In genomic region chr4:97779003-97779930, GRCm38 (mm10) we compare ENCODE assay signal across 7 mouse cellular contexts. TPM values are rescaled to one million over a fixed set of nuclear protein-coding genes. Genes with fewer than 3 reads are reported as not detected.
DNase-seq lines count a peak whose midpoint lies in the region; ATAC-seq and TF ChIP-seq lines count a peak whose summit lies in the region.

No protein-coding gene starts in this region.

- peak overlapping the region; percentile 74 to 94 for H3K4me3 ChIP-seq in MEL (ENCODE audit: control insufficient read depth in 1 of 2, insufficient read depth in 1 of 2, low read depth in 2 of 2, low read length in 2 of 2)
- H3K4me3 ChIP-seq in heart, embryonic 12.5 days, result peak overlapping the region; percentile 98
- peak overlapping the region; percentile 68 for H3K4me3 ChIP-seq in liver, embryonic 13.5 days (replicated peaks)

- H3K4me2 ChIP-seq in heart, embryonic 12.5 days, result peak overlapping the region; percentile 85
- H3K4me2 ChIP-seq in liver, embryonic 13.5 days, result peak overlapping the region; percentile 71

- H3K4me1 ChIP-seq in MEL (ENCODE audit: control insufficient read depth in 1 of 2, insufficient read depth in 2 of 2, low read length in 2 of 2), result peaks cover 9 to 11% of the 10 kb centered on the region in 2 experiments; a peak in 3 of 4 replicates
- peaks cover 4% of the 10 kb centered on the region for H3K4me1 ChIP-seq in heart, embryonic 12.5 days (replicated peaks)
- H3K4me1 ChIP-seq in liver, embryonic 13.5 days (replicated peaks), result peaks cover 21% of the 10 kb centered on the region

- no peaks in the 10 kb centered on the region for H3K9me3 ChIP-seq in MEL (replicated peaks; ENCODE audit: insufficient read depth, low read length)
- H3K9me3 ChIP-seq in heart, embryonic 12.5 days (replicated peaks), result no peaks in the 10 kb centered on the region
- no peaks in the 10 kb centered on the region for H3K9me3 ChIP-seq in liver, embryonic 13.5 days (replicated peaks)

- peaks cover 17 to 23% of the 10 kb centered on the region in 2 experiments for H3K36me3 ChIP-seq in MEL (ENCODE audit: control insufficient read depth in 1 of 2, insufficient read depth in 2 of 2, low read length in 2 of 2)
- peaks cover 16% of the 10 kb centered on the region for H3K36me3 ChIP-seq in heart, embryonic 12.5 days
- peaks cover 8% of the 10 kb centered on the region; the same call in 1 of the 2 replicates for H3K36me3 ChIP-seq in liver, embryonic 13.5 days

- TF ChIP-seq RAD21 in MEL (IDR thresholded peaks at IDR 0.05; ENCODE audit: low read depth, low read length), result no peak; the same call in 1 of the 2 replicates

- peaks cover 70% of the 10 kb centered on the region for H3K79me2 ChIP-seq in MEL (ENCODE audit: control insufficient read depth, insufficient read depth, low read length, poor library complexity)

- no peaks in the 10 kb centered on the region for H3K27me3 ChIP-seq in MEL (ENCODE audit: control insufficient read depth in 1 of 2, insufficient read depth in 2 of 2, low read length in 2 of 2)
- H3K27me3 ChIP-seq in heart, embryonic 12.5 days (replicated peaks), result no peaks in the 10 kb centered on the region
- peaks cover 71% of the 10 kb centered on the region for H3K27me3 ChIP-seq in liver, embryonic 13.5 days

- H3K27ac ChIP-seq in MEL (ENCODE audit: control insufficient read depth, low read depth, low read length), result peak overlapping the region; percentile 91
- H3K27ac ChIP-seq in heart, embryonic 12.5 days (ENCODE audit: poor library complexity, severe bottlenecking), result peak overlapping the region; percentile 97
- H3K27ac ChIP-seq in liver, embryonic 13.5 days, result no peak overlapping the region

- ATAC-seq in heart, embryonic 12.5 days (ENCODE audit: insufficient number of reproducible peaks, low FRiP score), result no peak
- ATAC-seq in liver, embryonic 13.5 days (ENCODE audit: low read depth), result no peak
- ATAC-seq in monocyte, adult 5-6 weeks (replicated peaks; ENCODE audit: insufficient number of reproducible peaks, low FRiP score, low TSS enrichment, poor library complexity, severe bottlenecking), result no peak
- ATAC-seq in megakaryocyte-erythroid progenitor cell, adult 5-6 weeks (replicated peaks; ENCODE audit: low FRiP score, low TSS enrichment, poor library complexity, severe bottlenecking), result no peak

- TF ChIP-seq POLR2A in MEL (IDR thresholded peaks at IDR 0.05; ENCODE audit: control insufficient read depth in 1 of 2, insufficient read depth in 1 of 2, low read depth in 1 of 2, low read length in 2 of 2, poor library complexity in 1 of 2), result peak in 1 of 2 experiments; percentile 18; a peak in 2 of 4 replicates

- peak; percentile 29 for DNase-seq in 3T3-L1 (ENCODE audit: low read depth, low spot score)
- DNase-seq in MEL (ENCODE audit: low read depth, low spot score), result peak; percentile 78
- DNase-seq in liver, embryonic 13.5 days, result no peak
- DNase-seq in left cerebral cortex, adult 9 months (ENCODE audit: low spot score in 2 of 2), result no peak

- WGBS in heart, embryonic 12.5 days, result 11% methylated on average over 18 of the region's 18 CpGs
- 24% methylated on average over 18 of the region's 18 CpGs for WGBS in liver, embryonic 13.5 days (ENCODE audit: insufficient replicate concordance)

- peak overlapping the region; percentile 92 for H3K9ac ChIP-seq in MEL (ENCODE audit: control insufficient read depth, low read depth, low read length, poor library complexity, severe bottlenecking)
- peak overlapping the region; percentile 100 for H3K9ac ChIP-seq in heart, embryonic 12.5 days
- peak overlapping the region; percentile 73 for H3K9ac ChIP-seq in liver, embryonic 13.5 days

- no peak; a peak in 1 of 4 replicates for TF ChIP-seq EP300 in MEL (IDR thresholded peaks at IDR 0.05; ENCODE audit: low read depth in 1 of 2, low read length in 2 of 2)

- no peak for TF ChIP-seq CTCF in MEL (IDR thresholded peaks at IDR 0.05 in 2 of 3, conservative IDR thresholded peaks at IDR 0.05 in 1 of 3; ENCODE audit: control insufficient read depth in 1 of 3, insufficient read depth in 1 of 3, low read depth in 2 of 3, low read length in 3 of 3, poor library complexity in 1 of 3, severe bottlenecking in 1 of 3)

TF ChIP-seq in MEL, 35 proteins besides CTCF, POLR2A, EP300 and RAD21:
- 0 out of 2 replicates have a peak, but pooled peaks have one; percentile 2 for TF ChIP-seq ETS1 (IDR thresholded peaks at IDR 0.05; ENCODE audit: low read depth, low read length)
- no peak for TF ChIP-seq USF2 (IDR thresholded peaks at IDR 0.05; ENCODE audit: borderline replicate concordance in 1 of 2, insufficient read depth in 1 of 2, low read depth in 1 of 2, low read length in 2 of 2)
- no peak for TF ChIP-seq E2F4 (IDR thresholded peaks at IDR 0.05; ENCODE audit: borderline replicate concordance, low read depth, low read length)
- no peak for TF ChIP-seq MAX (IDR thresholded peaks at IDR 0.05; ENCODE audit: low read length)
- no peak for TF ChIP-seq SIN3A (IDR thresholded peaks at IDR 0.05; ENCODE audit: low read length)
- TF ChIP-seq UBTF (IDR thresholded peaks at IDR 0.05; ENCODE audit: borderline replicate concordance, insufficient read depth, low read depth, low read length), result no peak
- no peak for TF ChIP-seq POLR2AphosphoS2 (IDR thresholded peaks at IDR 0.05; ENCODE audit: low read length)
- TF ChIP-seq HCFC1 (IDR thresholded peaks at IDR 0.05; ENCODE audit: low read depth, low read length), result no peak
- no peak for TF ChIP-seq BHLHE40 (IDR thresholded peaks at IDR 0.05; ENCODE audit: borderline replicate concordance, low read depth, low read length)
- TF ChIP-seq CHD2 (IDR thresholded peaks at IDR 0.05; ENCODE audit: low read length), result no peak
- TF ChIP-seq CHD1 (IDR thresholded peaks at IDR 0.05; ENCODE audit: low read depth, low read length), result peak; percentile 93
- 0 out of 2 replicates have a peak, but pooled peaks have one; percentile 10 for TF ChIP-seq TBP (IDR thresholded peaks at IDR 0.05; ENCODE audit: low read depth, low read length)
- no peak for TF ChIP-seq KAT2A (conservative IDR thresholded peaks at IDR 0.05; ENCODE audit: low read depth, low read length)
- no peak for TF ChIP-seq MYB (IDR thresholded peaks at IDR 0.05; ENCODE audit: low read depth, low read length)
- peak; percentile 44; the same call in 1 of the 2 replicates for TF ChIP-seq MXI1 (IDR thresholded peaks at IDR 0.05; ENCODE audit: low read depth, low read length)
- no peak for TF ChIP-seq ELF1 (IDR thresholded peaks at IDR 0.05; ENCODE audit: low read depth, low read length)
- TF ChIP-seq ZNF384 (IDR thresholded peaks at IDR 0.05; ENCODE audit: low read depth, low read length), result peak; percentile 69
- TF ChIP-seq ZC3H11A (IDR thresholded peaks at IDR 0.05; ENCODE audit: low read depth, low read length), result no peak
- no peak for TF ChIP-seq GABPA (IDR thresholded peaks at IDR 0.05; ENCODE audit: low read depth, low read length)
- TF ChIP-seq MAZ (IDR thresholded peaks at IDR 0.05; ENCODE audit: low read depth, low read length), result 0 out of 2 replicates have a peak, but pooled peaks have one; percentile 22
- TF ChIP-seq JUND (IDR thresholded peaks at IDR 0.05; ENCODE audit: low read depth, low read length), result no peak
- TF ChIP-seq GATA1 (IDR thresholded peaks at IDR 0.05; ENCODE audit: low read depth, low read length), result peak; percentile 69
- TF ChIP-seq RCOR1 (IDR thresholded peaks at IDR 0.05; ENCODE audit: low read depth, low read length), result no peak; the same call in none of the 2 replicates
- no peak for TF ChIP-seq TAL1 (IDR thresholded peaks at IDR 0.05; ENCODE audit: low read length)

RNA-seq across cellular contexts. Expression of gene E130114P18Rik, which starts 1.4 kb away (rescaled TPM):
- total RNA-seq in MEL (2012; rRNA removed), result not detected in 2 replicates
- not detected for polyA plus RNA-seq in MEL (2012; ENCODE audit: insufficient read depth in 1 of 2, insufficient read length in 2 of 2, low read depth in 1 of 2, low replicate concordance in 2 of 2, missing spikeins in 1 of 2)
- 0.50 and 0.74 TPM in 2 replicates for polyA plus RNA-seq in heart, embryonic 12.5 days (2016; fragmentation: Nextera tagmentation; extraction: Ambion mirVana)
- 0.09 TPM in 1 of 2 replicates, not detected in the other for polyA plus RNA-seq in liver, embryonic 13.5 days (2015; fragmentation: Nextera tagmentation; extraction: Ambion mirVana)
- not detected in 3 replicates for total RNA-seq in monocyte, adult 5-6 weeks (2017)
- not detected in 2 replicates for total RNA-seq in megakaryocyte-erythroid progenitor cell, adult 5-6 weeks (2014; fragmentation: Nextera tagmentation)
- total RNA-seq in megakaryocyte-erythroid progenitor cell, adult 5-6 weeks (2017), result not detected in 2 replicates

RNA-seq across cellular contexts. Expression of gene Nfia, which starts 6.7 kb away (rescaled TPM):
- total RNA-seq in MEL (2012; rRNA removed), result 10.2 and 16.4 TPM in 2 replicates
- 10 to 100 TPM; 13.4 to 20.5 TPM for polyA plus RNA-seq in MEL (2012; ENCODE audit: insufficient read depth in 1 of 2, insufficient read length in 2 of 2, low read depth in 1 of 2, low replicate concordance in 2 of 2, missing spikeins in 1 of 2)
- polyA plus RNA-seq in heart, embryonic 12.5 days (2016; fragmentation: Nextera tagmentation; extraction: Ambion mirVana), result 37.5 and 42.0 TPM in 2 replicates
- 3.0 and 3.8 TPM in 2 replicates for polyA plus RNA-seq in liver, embryonic 13.5 days (2015; fragmentation: Nextera tagmentation; extraction: Ambion mirVana)
- total RNA-seq in monocyte, adult 5-6 weeks (2017), result 0.67 to 2.1 TPM (median 0.75 TPM) in 3 replicates
- 136 and 212 TPM in 2 replicates for total RNA-seq in megakaryocyte-erythroid progenitor cell, adult 5-6 weeks (2014; fragmentation: Nextera tagmentation)
- total RNA-seq in megakaryocyte-erythroid progenitor cell, adult 5-6 weeks (2017), result 16.7 and 33.0 TPM in 2 replicates

Comparison
In these comparisons a context has a peak if more than half of its experiments do, and no peak if none do; other contexts are left out.
1. DNase-seq: peak in 3T3-L1 (single experiment) and MEL (single experiment); none in liver, embryonic 13.5 days (single experiment) and left cerebral cortex, adult 9 months (0 of 2).
2. Peak in every context shown above with its lines, with median percentiles within 50 percentile points of each other: H3K4me3 ChIP-seq and H3K9ac ChIP-seq.